Mouse (Mus musculus) G1E (cell line): Measurements from ENCODE around the gene Rspry1.

ENCODE experiments used
- CTCF ChIP-seq: IDR thresholded peaks from 2 replicates; pipeline ENCODE4 v1.5.1; 2012; ENCODE audit warnings: low read depth, low read length, inconsistent platforms, mixed read lengths
- GATA1 ChIP-seq: IDR thresholded peaks from 2 replicates; pipeline ENCODE4 v1.6.1; 2012; ENCODE audit warnings: borderline replicate concordance, low read length, inconsistent platforms, mixed read lengths
- TAL1 ChIP-seq: conservative IDR thresholded peaks from 2 replicates; pipeline ENCODE4 v1.6.1; 2012; ENCODE audit warnings: low read depth, low read length, inconsistent platforms, mixed read lengths

- TF ChIP-seq CTCF (no peak), GATA1 (no peak), TAL1 (no peak)
Observed at GRCm38 (mm10) chr8:94666456-94667308, 64.9 kb downstream of the Rspry1 start, which contains the start of gene Arl2bp.
